Mouse (Mus musculus) embryonic facial prominence, embryonic 12.5 days (tissue): ENCODE measurements around the gene Enthd1. TPM values are rescaled to one million over a fixed set of nuclear protein-coding genes. Genes with fewer than 3 reads are reported as not detected.

Experiments used
- ATAC-seq: fragments of 200-750 bp; cut with Nextera tagmentation; 2 replicates; pipeline ENCODE4 v1.8.0; 2017; ENCODE audit not compliant: insufficient number of reproducible peaks, insufficient read depth, low FRiP score, low TSS enrichment
- H3K27ac ChIP-seq: fragments of 300-500 bp; sonication (generic); 2 replicates; pipeline ENCODE4 v1.5.1; 2016; ENCODE audit warnings: mild to moderate bottlenecking
- H3K27me3 ChIP-seq: fragments of 300-500 bp; sonication (generic); 2 replicates; pipeline ENCODE4 v1.6.1; 2016; ENCODE audit warnings: mild to moderate bottlenecking, moderate library complexity
- H3K36me3 ChIP-seq: fragments of 300-500 bp; sonication (generic); 2 replicates; pipeline ENCODE4 v1.6.1; 2016; ENCODE audit warnings: mild to moderate bottlenecking
- H3K4me1 ChIP-seq: fragments of 300-500 bp; sonication (generic); 2 replicates; pipeline ENCODE4 v1.6.1; 2016
- H3K4me2 ChIP-seq: fragments of 300-500 bp; sonication (generic); replicated peaks from 2 replicates; pipeline ENCODE4 v1.6.1; 2016; ENCODE audit warnings: mild to moderate bottlenecking, moderate library complexity
- H3K4me3 ChIP-seq: fragments of 300-500 bp; sonication (generic); 2 replicates; pipeline ENCODE4 v1.5.1; 2016; ENCODE audit warnings: mild to moderate bottlenecking
- H3K9ac ChIP-seq: fragments of 300-500 bp; sonication (generic); 2 replicates; pipeline ENCODE4 v1.6.1; 2016; ENCODE audit warnings: mild to moderate bottlenecking, moderate library complexity
- H3K9me3 ChIP-seq: fragments of 300-500 bp; sonication (generic); 2 replicates; pipeline ENCODE4 v1.6.1; 2016; ENCODE audit warnings: mild to moderate bottlenecking, moderate library complexity
- WGBS: fragments of 180-500 bp; shearing (Covaris S2); methylation state at CpG from one replicate; pipeline ENCODE4 v1.1.7; 2016; 5-methylcytosine and 5-hydroxymethylcytosine counted together
- polyA plus RNA-seq: library from polyadenylated mRNA; unstranded; fragments of >200 nt; fragmentation: Nextera tagmentation; extraction: Ambion mirVana; gene quantifications from 2 replicates; pipeline ENCODE4 v1.2.1, GENCODE M21; 2016

Gene Enthd1
- not detected in 2 replicates for polyA plus RNA-seq

DNA sequence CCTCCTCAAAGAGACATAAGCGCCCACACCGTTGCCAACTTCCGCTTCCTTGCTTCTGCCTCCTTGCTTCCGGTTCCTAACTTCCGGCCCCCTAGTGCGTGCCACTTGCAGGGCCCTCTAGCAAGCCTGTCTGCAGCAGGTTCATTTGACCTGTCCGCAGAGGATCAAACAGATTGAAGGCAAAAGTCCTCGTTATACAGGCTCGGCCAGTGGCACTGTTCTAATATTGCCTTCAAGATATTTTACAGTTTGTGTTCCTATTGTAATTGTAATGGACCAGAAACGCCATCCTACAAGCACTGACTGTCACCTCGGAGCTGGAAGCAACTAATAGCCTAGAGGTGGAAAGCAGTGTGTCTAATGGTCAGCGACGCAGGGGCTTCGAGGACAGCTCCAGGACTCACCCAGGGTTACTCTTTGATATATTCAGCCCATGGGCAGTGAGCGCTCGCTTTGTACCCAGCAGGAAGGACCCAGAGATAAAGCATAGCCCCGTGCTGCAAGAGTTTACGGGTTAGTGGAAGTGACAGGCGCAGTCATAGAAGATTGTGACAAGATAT, at the start of gene Enthd1:
Gene Enthd1 (minus strand): TSS at position 51 of the 560 bp plus-strand sequence.
- Histone ChIP-seq H3K4me1 (peaks cover 3% of the 10 kb centered on the region), H3K27me3 (no peaks in the 10 kb centered on the region), H3K36me3 (no peaks in the 10 kb centered on the region), H3K9me3 (no peaks in the 10 kb centered on the region), H3K4me3 (no peak within 1 kb of the TSS), H3K9ac (no peak within 1 kb of the TSS), H3K4me2 (no peak within 1 kb of the TSS), H3K27ac (no peak within 1 kb of the TSS)
- ATAC-seq, result no peak
- WGBS, result 86% methylated on average over 19 of the region's 19 CpGs

DNA sequence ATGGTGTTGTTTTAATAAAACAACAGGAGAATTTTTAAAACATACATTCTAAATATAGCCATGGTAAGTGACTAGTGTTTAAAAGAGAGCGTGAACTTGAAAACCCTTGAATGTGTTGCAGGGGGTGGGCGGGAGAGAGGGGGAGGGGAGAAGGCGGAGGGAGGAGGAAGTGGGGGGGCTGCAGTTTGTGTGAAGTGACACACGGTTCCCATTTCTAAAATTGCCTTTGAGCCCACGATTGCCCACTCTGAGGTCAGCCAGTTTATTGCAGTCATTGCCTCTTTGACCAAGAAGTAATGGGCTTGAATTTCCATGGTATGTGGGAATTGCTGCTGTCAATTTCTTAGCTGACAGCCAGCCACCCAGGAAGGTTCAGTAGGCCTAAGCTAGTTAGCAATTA, 48.9 kb upstream of the Enthd1 start:
- H3K4me1 ChIP-seq, result peaks cover 19% of the 10 kb centered on the region
- H3K9me3 ChIP-seq, result no peaks in the 10 kb centered on the region
- H3K36me3 ChIP-seq, result no peaks in the 10 kb centered on the region
- H3K27me3 ChIP-seq, result peaks cover 14% of the 10 kb centered on the region
- no peak for ATAC-seq
- no peak overlapping the region for H3K27ac ChIP-seq
- 34% methylated on average over 5 of the region's 5 CpGs for WGBS
- no peak overlapping the region for H3K4me3 ChIP-seq
- H3K9ac ChIP-seq, result no peak overlapping the region
- no peak overlapping the region for H3K4me2 ChIP-seq

DNA sequence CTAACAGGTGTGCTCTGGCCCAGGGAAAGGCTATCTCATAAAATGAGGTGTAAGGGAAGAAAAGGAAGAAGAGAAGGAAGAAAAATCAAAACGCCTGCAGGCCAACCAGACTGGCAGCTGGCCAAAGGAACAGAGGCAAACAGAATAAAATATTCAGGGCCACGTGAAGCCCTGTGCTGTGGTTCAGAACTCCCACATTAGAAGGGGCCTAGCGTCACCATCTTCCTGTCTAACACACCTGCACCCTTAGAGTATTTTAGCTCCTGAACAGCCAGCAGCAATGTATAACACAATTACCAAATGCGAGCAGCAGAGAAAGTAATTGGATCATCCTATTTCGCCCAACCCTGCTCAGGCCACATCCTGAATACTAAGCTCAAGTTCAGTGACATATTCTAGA, 46.5 kb upstream of the Enthd1 start:
- H3K9me3 ChIP-seq, result no peaks in the 10 kb centered on the region
- no peaks in the 10 kb centered on the region for H3K36me3 ChIP-seq
- 77% methylated on average over 5 of the region's 5 CpGs for WGBS
- ATAC-seq, result no peak
- no peak overlapping the region for H3K9ac ChIP-seq
- H3K4me1 ChIP-seq, result peaks cover 19% of the 10 kb centered on the region
- H3K4me2 ChIP-seq, result no peak overlapping the region
- H3K27me3 ChIP-seq, result peaks cover 8% of the 10 kb centered on the region; the same call in 1 of the 2 replicates
- H3K4me3 ChIP-seq, result no peak overlapping the region
- no peak overlapping the region for H3K27ac ChIP-seq

DNA sequence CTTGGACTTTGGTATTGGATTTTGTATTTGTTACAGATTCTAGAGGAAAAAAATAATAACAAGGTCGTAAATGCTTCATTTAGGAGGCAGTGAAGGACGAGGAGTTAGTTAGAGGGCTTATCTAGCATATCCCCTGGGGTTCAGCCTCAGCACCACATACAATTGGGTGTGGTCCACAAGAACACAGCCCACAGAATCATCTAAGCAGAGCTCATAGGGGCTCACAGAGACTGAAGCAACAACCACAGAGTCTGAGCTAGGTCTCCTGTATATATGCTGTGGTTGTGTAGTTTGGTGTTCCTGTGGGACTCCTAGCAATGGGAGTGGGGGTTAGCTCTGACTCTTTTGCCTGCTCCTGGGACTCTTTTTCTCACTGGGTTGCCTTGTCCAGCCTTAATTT, 45.4 kb upstream of the Enthd1 start:
- Histone ChIP-seq H3K36me3 (no peaks in the 10 kb centered on the region), H3K27me3 (no peaks in the 10 kb centered on the region), H3K4me1 (peaks cover 11% of the 10 kb centered on the region; the same call in 1 of the 2 replicates), H3K4me3 (no peak overlapping the region), H3K27ac (no peak overlapping the region), H3K4me2 (no peak overlapping the region), H3K9ac (no peak overlapping the region), H3K9me3 (no peaks in the 10 kb centered on the region)
- WGBS, result 77% methylated on average over 2 of the region's 2 CpGs
- no peak for ATAC-seq

DNA sequence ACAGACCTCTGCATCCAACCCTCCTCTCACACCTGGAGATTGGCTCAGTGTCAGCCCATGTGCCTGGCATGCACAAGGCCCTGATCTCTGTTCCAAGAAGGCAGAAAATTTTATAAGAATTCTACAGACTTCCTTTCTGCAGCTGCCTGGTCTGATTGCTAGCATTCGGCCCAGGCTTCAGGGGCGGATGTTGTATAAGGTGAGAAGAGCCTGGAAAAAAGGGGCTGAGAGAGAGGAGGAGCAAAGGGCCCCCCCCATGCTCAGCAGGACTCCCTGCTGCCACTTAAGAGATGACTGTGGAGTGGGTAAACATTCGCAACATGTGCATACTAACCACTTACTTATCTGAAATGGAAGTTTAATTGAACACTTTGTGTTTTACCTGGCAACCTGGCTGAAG, 43.0 kb upstream of the Enthd1 start:
- Histone ChIP-seq H3K27ac (no peak overlapping the region), H3K9me3 (0 out of 2 replicates have a peak, but pooled peaks cover 3% of the 10 kb centered on the region), H3K27me3 (no peaks in the 10 kb centered on the region), H3K9ac (no peak overlapping the region), H3K36me3 (no peaks in the 10 kb centered on the region), H3K4me1 (no peaks in the 10 kb centered on the region), H3K4me3 (no peak overlapping the region), H3K4me2 (no peak overlapping the region)
- ATAC-seq, result no peak
- WGBS, result 83% methylated on average over 3 of the region's 3 CpGs

DNA sequence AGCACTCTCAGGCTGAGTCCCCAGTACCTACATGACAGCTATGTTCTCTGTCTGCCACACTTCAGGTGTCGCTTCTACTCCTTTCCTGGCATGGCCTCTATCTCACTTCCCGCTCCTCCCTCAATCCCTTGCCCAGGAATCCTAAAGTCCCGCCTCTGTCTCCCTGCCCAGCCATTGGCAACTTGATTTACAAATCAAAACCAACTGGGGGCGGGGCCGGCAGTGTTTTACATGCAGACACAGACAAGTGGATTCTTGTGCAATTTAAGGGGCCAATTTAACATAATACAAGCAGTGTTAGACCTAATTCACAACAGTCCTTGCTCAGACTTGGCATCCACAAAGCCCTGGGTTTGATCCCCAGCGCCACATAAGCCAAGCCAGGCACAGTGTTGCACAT, 39.1 kb upstream of the Enthd1 start:
- no peaks in the 10 kb centered on the region; the same call in 1 of the 2 replicates for H3K27me3 ChIP-seq

DNA sequence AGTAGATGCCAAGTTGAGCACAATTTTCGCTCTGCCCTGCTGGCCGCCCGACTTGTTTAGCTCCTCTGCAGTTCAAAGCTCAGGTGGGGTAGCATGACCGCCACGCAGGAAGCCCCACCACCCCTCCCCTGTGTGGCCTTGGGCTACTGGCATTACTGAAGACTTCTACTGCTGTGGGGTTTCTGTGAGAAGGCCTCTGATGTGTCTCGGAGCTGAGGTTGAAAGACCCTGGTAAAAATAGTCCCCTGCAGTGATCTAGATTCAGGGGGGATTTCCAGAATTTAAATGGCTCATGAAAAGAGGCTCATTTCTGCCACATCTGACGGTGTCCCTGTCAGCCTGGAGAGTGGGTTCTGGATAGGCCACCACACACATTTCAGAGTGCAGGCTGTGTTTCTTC, 37.5 kb upstream of the Enthd1 start:
- no peak overlapping the region for H3K9ac ChIP-seq
- WGBS, result 58% methylated on average over 7 of the region's 7 CpGs
- H3K4me1 ChIP-seq, result no peaks in the 10 kb centered on the region
- no peaks in the 10 kb centered on the region for H3K36me3 ChIP-seq
- H3K4me2 ChIP-seq, result no peak overlapping the region
- 0 out of 2 replicates have a peak, but pooled peaks cover 3% of the 10 kb centered on the region for H3K9me3 ChIP-seq
- H3K27ac ChIP-seq, result no peak overlapping the region
- no peak for ATAC-seq
- no peak overlapping the region for H3K4me3 ChIP-seq
- no peaks in the 10 kb centered on the region; the same call in 1 of the 2 replicates for H3K27me3 ChIP-seq

More for the DNA sequence above, 39.1 kb upstream of the Enthd1 start:
- Histone ChIP-seq H3K4me1 (no peaks in the 10 kb centered on the region), H3K36me3 (no peaks in the 10 kb centered on the region), H3K9ac (no peak overlapping the region), H3K4me2 (no peak overlapping the region), H3K27ac (no peak overlapping the region), H3K9me3 (0 out of 2 replicates have a peak, but pooled peaks cover 3% of the 10 kb centered on the region), H3K4me3 (no peak overlapping the region)
- no peak for ATAC-seq
- 84% methylated on average over 6 of the region's 6 CpGs for WGBS

DNA sequence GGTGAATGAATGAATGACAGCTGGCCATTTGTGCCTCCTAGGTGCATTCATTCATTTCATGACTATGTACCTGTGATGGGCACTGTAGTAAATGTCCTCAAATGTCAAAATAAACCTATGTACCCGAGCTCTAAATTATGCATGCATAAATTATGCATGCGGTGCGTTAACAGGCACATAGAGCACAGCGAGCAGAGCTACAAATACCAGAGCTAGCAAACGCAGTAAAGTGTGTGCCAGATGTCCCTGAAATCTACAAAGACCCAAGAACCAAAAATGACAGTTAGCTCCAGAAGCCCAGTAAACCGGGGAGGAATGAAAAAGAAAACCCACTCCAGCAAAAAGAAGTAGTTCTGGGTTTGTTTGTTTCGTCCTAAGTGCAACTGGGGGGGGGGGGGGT, 36.5 kb upstream of the Enthd1 start:
- H3K27me3 ChIP-seq, result no peaks in the 10 kb centered on the region; the same call in 1 of the 2 replicates
- H3K4me2 ChIP-seq, result no peak overlapping the region
- 0 out of 2 replicates have a peak, but pooled peaks cover 3% of the 10 kb centered on the region for H3K9me3 ChIP-seq
- ATAC-seq, result no peak
- no peak overlapping the region for H3K27ac ChIP-seq
- no peaks in the 10 kb centered on the region for H3K36me3 ChIP-seq
- H3K9ac ChIP-seq, result no peak overlapping the region
- 65% methylated on average over 7 of the region's 7 CpGs for WGBS
- H3K4me3 ChIP-seq, result no peak overlapping the region
- no peaks in the 10 kb centered on the region for H3K4me1 ChIP-seq

DNA sequence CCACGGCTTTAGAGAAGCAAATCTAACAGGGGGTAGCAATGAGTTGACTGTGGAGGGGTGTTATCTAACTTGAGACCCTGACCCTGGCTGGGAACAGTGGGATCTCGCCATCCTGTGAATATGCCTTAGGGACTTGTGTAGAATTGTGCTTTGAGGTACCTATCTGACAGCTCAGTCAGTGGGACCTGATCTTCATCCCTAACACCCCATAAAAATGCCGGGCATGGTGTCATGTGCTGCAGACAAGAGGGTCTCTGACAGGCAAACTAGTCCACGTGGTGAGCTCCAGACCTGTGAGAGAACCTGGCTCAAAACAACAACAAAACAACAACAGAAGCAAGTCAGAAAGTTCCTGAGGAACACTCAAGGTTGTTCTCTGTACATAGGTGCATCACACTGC, 34.9 kb upstream of the Enthd1 start:
- H3K36me3 ChIP-seq, result no peaks in the 10 kb centered on the region
- H3K9me3 ChIP-seq, result 0 out of 2 replicates have a peak, but pooled peaks cover 3% of the 10 kb centered on the region
- H3K27ac ChIP-seq, result no peak overlapping the region
- ATAC-seq, result no peak
- H3K4me3 ChIP-seq, result no peak overlapping the region
- WGBS, result 82% methylated on average over 4 of the region's 4 CpGs
- peaks cover 5% of the 10 kb centered on the region for H3K4me1 ChIP-seq
- no peak overlapping the region for H3K9ac ChIP-seq
- no peaks in the 10 kb centered on the region; the same call in 1 of the 2 replicates for H3K27me3 ChIP-seq
- H3K4me2 ChIP-seq, result no peak overlapping the region

DNA sequence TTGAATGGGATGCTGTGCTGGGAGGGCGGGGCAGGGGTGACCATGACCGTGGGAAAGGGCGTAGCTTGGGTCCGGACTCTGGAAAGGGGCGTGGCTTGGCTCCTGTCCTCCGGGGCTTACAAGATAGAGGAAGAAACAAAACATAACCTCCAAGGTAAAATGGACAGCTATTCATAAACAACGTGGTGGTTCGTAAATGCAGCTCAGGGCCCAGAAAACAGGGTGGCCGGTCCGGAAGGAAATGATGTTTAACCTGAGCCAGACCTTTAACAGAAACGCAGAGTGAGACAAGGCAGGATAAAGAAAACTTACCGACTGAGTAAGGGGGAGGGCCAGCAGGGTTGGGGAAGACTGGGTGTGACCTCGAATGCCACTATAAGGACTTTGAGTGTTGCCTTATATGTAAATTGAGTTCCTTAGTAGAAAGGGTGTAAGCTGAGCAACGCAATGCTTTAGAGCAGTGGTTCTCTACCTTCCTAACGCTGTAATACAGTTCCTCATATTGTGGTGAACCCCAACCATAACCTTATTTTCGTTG, 34.3 kb upstream of the Enthd1 start:
- Histone ChIP-seq H3K4me3 (no peak overlapping the region), H3K4me2 (no peak overlapping the region), H3K27me3 (no peaks in the 10 kb centered on the region; the same call in 1 of the 2 replicates), H3K9me3 (0 out of 2 replicates have a peak, but pooled peaks cover under 1% of the 10 kb centered on the region), H3K36me3 (no peaks in the 10 kb centered on the region), H3K4me1 (peaks cover 5% of the 10 kb centered on the region), H3K9ac (no peak overlapping the region), H3K27ac (0 out of 2 replicates have a peak overlapping the region, but pooled peaks have one; percentile 6)
- ATAC-seq, result no peak
- WGBS, result 46% methylated on average over 16 of the region's 16 CpGs

DNA sequence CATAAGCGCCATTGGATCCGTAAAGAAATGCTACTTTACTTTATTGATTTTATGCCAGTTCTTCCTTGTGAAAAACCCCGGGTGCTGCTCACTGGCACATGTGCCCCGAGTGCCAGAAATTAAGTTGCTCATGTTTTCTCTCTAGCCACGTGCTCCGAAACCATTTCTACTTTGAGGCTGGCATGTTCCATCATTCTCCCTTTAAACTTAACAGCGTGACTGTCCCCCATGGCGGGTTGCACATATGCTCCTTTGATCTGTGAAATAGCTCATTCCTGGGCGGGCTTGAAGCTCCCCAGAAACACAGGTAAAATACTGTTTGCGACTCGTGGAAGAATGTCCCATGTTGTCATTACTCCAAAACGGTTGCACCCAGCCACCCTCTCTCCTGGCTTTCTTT, 33.8 kb upstream of the Enthd1 start:
- Histone ChIP-seq H3K9me3 (no peaks in the 10 kb centered on the region), H3K36me3 (no peaks in the 10 kb centered on the region), H3K4me3 (no peak overlapping the region), H3K9ac (no peak overlapping the region), H3K27me3 (no peaks in the 10 kb centered on the region; the same call in 1 of the 2 replicates), H3K4me2 (no peak overlapping the region), H3K27ac (0 out of 2 replicates have a peak overlapping the region, but pooled peaks have one; percentile 6), H3K4me1 (peaks cover 5% of the 10 kb centered on the region)
- WGBS, result 77% methylated on average over 12 of the region's 12 CpGs
- no peak for ATAC-seq

DNA sequence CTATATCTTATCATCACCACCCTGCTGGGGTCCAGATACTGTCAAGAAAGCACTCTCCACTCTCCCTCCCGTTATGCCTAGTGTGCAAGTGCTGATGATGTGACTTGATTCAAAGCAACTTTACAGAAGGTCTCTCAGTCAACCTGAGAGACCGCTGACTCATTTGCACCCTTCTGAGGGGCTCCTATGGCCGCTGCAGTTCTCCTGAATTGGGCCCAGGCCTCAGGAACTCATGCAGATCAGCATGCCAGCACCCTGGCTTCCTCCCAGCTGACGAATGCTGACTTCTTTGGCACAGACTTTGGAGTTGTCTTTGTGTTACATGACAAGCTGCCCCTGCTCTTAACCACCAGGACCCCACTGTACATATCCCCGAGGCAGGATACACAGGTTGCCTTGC, 28.9 kb upstream of the Enthd1 start:
- Histone ChIP-seq H3K4me1 (peaks cover 5% of the 10 kb centered on the region), H3K27me3 (no peaks in the 10 kb centered on the region), H3K4me2 (no peak overlapping the region), H3K9ac (no peak overlapping the region), H3K9me3 (no peaks in the 10 kb centered on the region), H3K27ac (no peak overlapping the region), H3K36me3 (no peaks in the 10 kb centered on the region), H3K4me3 (no peak overlapping the region)
- WGBS, result 71% methylated on average over 5 of the region's 5 CpGs
- ATAC-seq, result no peak
